Mouse (Mus musculus) kidney, adult 2 months (tissue): ENCODE data around the gene Bmp7.

Experiments
- CTCF ChIP-seq: fragments of 200-500 bp; conservative IDR thresholded peaks from 2 replicates; pipeline ENCODE4 v1.5.1; 2011; ENCODE audit warnings: low read depth, mild to moderate bottlenecking, control low read depth, low read length, moderate library complexity, mixed read lengths; ENCODE audit not compliant: insufficient read depth, insufficient read length
- POLR2A ChIP-seq: fragments of 200-500 bp; IDR thresholded peaks from one replicate; pipeline ENCODE4 v1.6.1; 2011; ENCODE audit warnings: low read depth, low read length, control low read depth

- TF ChIP-seq CTCF (no peak), POLR2A (no peak)
Observed at GRCm38 (mm10) chr2:172966480-172966879, 26.4 kb upstream of the Bmp7 start.
